Mouse (Mus musculus) thymus, adult 2 months (tissue): ENCODE measurements around the gene Agrn.

ENCODE experiments used
- CTCF ChIP-seq: fragments of 200-500 bp; IDR thresholded peaks from 2 replicates; pipeline ENCODE4 v1.5.1; 2012; ENCODE audit warnings: mild to moderate bottlenecking, control low read depth, low read length, moderate library complexity, borderline replicate concordance; ENCODE audit not compliant: control insufficient read depth, poor library complexity, insufficient read depth; ENCODE audit errors: extremely low read depth
- POLR2A ChIP-seq: fragments of 200-500 bp; IDR thresholded peaks from 2 replicates; pipeline ENCODE4 v1.6.1; 2012; ENCODE audit warnings: mild to moderate bottlenecking, low read length, control low read depth, moderate library complexity; ENCODE audit not compliant: control insufficient read depth, poor library complexity, insufficient read depth; ENCODE audit errors: extremely low read depth

DNA sequence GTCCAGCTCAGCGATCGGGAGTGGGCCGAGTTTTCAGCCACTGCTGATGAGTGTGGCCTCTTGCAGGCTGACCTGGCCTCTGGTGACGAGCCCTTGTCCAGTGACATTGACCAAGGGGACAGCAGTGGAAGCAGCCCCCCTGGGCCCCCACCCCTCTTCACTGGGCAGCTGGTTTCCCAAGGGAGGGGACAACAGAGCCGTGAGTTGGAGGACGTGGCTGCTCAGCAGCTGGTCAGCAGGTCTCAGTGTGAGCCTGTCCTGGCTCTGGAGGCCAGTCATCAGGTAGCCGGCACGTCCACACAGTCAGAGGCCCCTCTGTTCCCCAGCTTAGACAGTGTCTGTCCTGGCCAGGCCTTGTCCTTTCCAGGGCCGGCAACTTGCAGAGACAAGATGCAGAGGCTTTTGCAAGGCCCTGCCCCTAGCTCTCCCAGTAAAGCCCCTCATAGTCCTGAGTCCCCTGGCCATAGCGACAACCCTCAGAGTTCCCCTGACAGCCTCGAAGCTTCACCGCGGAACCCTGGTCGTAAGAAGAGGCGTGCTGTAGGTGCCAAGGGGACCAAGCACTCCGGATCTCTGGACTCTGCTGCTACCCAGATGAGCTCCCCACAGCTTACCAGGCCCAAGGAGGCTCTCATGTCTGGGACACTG is 19.9 kb upstream of the Agrn start:
- TF ChIP-seq CTCF: no peak
- no peak for TF ChIP-seq POLR2A
